Mouse (Mus musculus): ENCODE data around the gene Vps13d. TPM values are rescaled to one million over a fixed set of nuclear protein-coding genes. Genes with fewer than 3 reads are reported as not detected.

The Vps13d gene
- polyA plus RNA-seq, 1 experiment: 7.3 TPM

DNA sequence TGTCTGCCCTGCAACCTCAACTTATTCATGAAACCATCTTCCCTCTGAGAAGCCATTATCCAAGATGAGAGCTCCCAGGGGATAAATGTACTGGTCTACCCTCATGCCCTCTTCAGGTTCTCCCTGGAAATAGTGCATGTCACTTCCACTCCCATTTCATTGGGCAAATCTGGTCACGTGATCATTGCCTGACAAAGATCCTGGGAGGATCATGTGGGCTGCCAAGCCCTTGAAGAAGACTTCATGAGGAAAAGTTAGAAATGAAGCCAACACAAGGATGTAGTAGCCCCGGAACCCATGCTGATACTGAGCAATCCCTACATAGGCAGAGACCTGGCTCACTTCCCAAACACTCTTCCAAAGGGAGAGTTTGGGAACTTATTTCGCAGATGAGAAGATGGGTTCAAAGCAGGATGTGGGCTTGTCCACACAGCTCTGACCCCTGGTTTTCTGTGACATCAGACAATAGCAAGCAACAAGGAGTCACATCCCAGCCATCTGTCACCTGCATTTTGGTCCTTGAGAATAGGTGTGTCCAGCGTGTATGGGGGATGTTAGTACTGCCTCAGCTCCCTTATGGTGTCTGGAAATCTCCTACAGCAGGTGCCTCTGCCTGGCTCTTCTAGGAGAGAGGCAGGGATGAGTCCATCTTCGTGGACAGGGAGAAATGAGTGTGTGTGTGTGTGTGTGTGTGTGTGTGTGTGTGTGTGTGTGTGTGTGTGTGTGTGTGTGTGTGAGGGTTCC, 265.9 kb downstream of the Vps13d start:
- H3K27ac ChIP-seq (ENCODE audit: control insufficient read depth, insufficient read depth, low read depth, low read length): no peak overlapping the region
- H3K4me1 ChIP-seq (ENCODE audit: control insufficient read depth, insufficient read depth, low read length): peaks cover 3% of the 10 kb centered on the region; the same call in 1 of the 2 replicates
- no peak for TF ChIP-seq CTCF (IDR thresholded peaks at IDR 0.05; ENCODE audit: control insufficient read depth, insufficient read depth, insufficient replicate concordance, low read depth, low read length)
- no peak for TF ChIP-seq POLR2A (IDR thresholded peaks at IDR 0.05; ENCODE audit: control insufficient read depth, low read depth, low read length)

More for the DNA sequence above, 265.9 kb downstream of the Vps13d start:
- Histone ChIP-seq H3K36me3 (ENCODE audit: control insufficient read depth, insufficient read depth, low read length) (no peaks in the 10 kb centered on the region), H3K27me3 (ENCODE audit: control insufficient read depth, insufficient read depth, low read length) (no peaks in the 10 kb centered on the region), H3K4me3 (ENCODE audit: control insufficient read depth, low read depth, low read length) (no peak overlapping the region)

Other genes with a start within 250 kb of the Vps13d start
- 0.96 and 1.0 TPM in 2 replicates for gene Tnfrsf1b, start 51.9 kb upstream of the Vps13d start, polyA plus RNA-seq (2012; rRNA removed)
- 1.5 TPM in 2 replicates for gene Tnfrsf8, start 120.2 kb upstream of the Vps13d start, polyA plus RNA-seq (2012; rRNA removed)

All from testis, adult 2 months (tissue).